Mouse (Mus musculus): ENCODE data around the gene Chdh.

Chdh gene

GRCm38 (mm10) chr14:30066752-30067151, 57.9 kb downstream of the Chdh start:
- DNase-seq, result no peak

GRCm38 (mm10) chr14:30068566-30068965, 59.7 kb downstream of the Chdh start:
- no peak for DNase-seq

GRCm38 (mm10) chr14:30075268-30075887, 66.6 kb downstream of the Chdh start:
- no peak for DNase-seq

GRCm38 (mm10) chr14:30078115-30078808, 69.4 kb downstream of the Chdh start:
- no peak for DNase-seq

GRCm38 (mm10) chr14:30079729-30080128, 70.9 kb downstream of the Chdh start:
- no peak for DNase-seq

Data from right cerebral cortex, postnatal 4 days (tissue).